In the genomic region with DNA sequence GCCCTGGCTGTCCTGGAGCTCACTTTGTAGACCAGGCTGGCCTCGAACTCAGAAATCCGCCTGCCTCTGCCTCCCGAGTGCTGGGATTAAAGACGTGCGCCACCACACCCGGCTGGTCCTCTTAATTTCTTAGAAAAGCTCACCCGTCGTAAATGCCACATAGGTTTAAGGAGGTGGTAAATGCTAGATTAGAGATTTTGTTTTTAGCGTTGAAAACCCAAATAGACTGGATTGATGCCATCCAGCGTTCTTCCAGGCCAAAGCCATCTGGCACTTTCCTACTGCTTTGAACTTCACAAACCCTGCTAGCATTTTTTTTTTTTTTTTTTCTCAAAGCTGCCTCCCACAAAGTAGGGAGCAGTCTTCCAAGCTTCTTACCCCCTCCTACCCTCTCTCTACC, we compare ENCODE assay signal across 8 mouse cellular contexts. TPM values are rescaled to one million over a fixed set of nuclear protein-coding genes. Genes with fewer than 3 reads are reported as not detected.
DNase-seq lines count a peak whose midpoint lies in the region; ATAC-seq and TF ChIP-seq lines count a peak whose summit lies in the region.

No protein-coding gene starts in this region.

- H3K9ac ChIP-seq in intestine, embryonic 14.5 days (ENCODE audit: low read length): no peak overlapping the region
- no peak overlapping the region for H3K9ac ChIP-seq in intestine, embryonic 16.5 days (ENCODE audit: low read depth, low read length)
- H3K9ac ChIP-seq in liver, embryonic 12.5 days: no peak overlapping the region

- no peak overlapping the region for H3K4me3 ChIP-seq in intestine, embryonic 14.5 days (ENCODE audit: low read depth, low read length)
- H3K4me3 ChIP-seq in intestine, embryonic 16.5 days (ENCODE audit: low read length): no peak overlapping the region
- peak overlapping the region; percentile 82 for H3K4me3 ChIP-seq in liver, embryonic 12.5 days
- H3K4me3 ChIP-seq in thymus, adult 2 months (ENCODE audit: control insufficient read depth, insufficient read depth, low read length): no peak overlapping the region

- no peaks in the 10 kb centered on the region for H3K9me3 ChIP-seq in intestine, embryonic 14.5 days (ENCODE audit: control insufficient read depth, low read length)
- no peaks in the 10 kb centered on the region for H3K9me3 ChIP-seq in intestine, embryonic 16.5 days (ENCODE audit: control insufficient read depth, low read length)
- H3K9me3 ChIP-seq in liver, embryonic 12.5 days (replicated peaks): no peaks in the 10 kb centered on the region

- no peak for TF ChIP-seq POLR2A in thymus, adult 2 months (IDR thresholded peaks at IDR 0.05; ENCODE audit: control insufficient read depth, extremely low read depth, insufficient read depth, low read length, poor library complexity)

- peaks cover 29% of the 10 kb centered on the region for H3K36me3 ChIP-seq in intestine, embryonic 14.5 days (ENCODE audit: control insufficient read depth, insufficient read depth, low read length)
- peaks cover 12% of the 10 kb centered on the region; the same call in 1 of the 2 replicates for H3K36me3 ChIP-seq in intestine, embryonic 16.5 days (ENCODE audit: control insufficient read depth, insufficient read depth, low read length)
- peaks cover 27% of the 10 kb centered on the region for H3K36me3 ChIP-seq in liver, embryonic 12.5 days
- peaks cover 14% of the 10 kb centered on the region; the same call in 1 of the 2 replicates for H3K36me3 ChIP-seq in thymus, adult 2 months (ENCODE audit: control insufficient read depth, insufficient read depth, low read length)

- no peak for ATAC-seq in intestine, embryonic 14.5 days (replicated peaks; ENCODE audit: low FRiP score, low TSS enrichment, low read depth)
- no peak for ATAC-seq in intestine, embryonic 16.5 days
- ATAC-seq in liver, embryonic 12.5 days: no peak

- no peak for DNase-seq in intestine, embryonic 14.5 days (ENCODE audit: low spot score)
- peak; percentile 21 for DNase-seq in adipocyte (ENCODE audit: low spot score)
- peak; percentile 57 to 61 for DNase-seq in cerebellum, postnatal 14 days
- DNase-seq in adrenal gland, postnatal 14 days: no peak
- DNase-seq in thymus, adult 2 months: no peak
- DNase-seq in right cerebral cortex, postnatal 4 days: no peak

- H3K4me1 ChIP-seq in intestine, embryonic 14.5 days (replicated peaks; ENCODE audit: control insufficient read depth, insufficient read depth, low read length): no peaks in the 10 kb centered on the region; the same call in 1 of the 2 replicates
- peaks cover 5% of the 10 kb centered on the region for H3K4me1 ChIP-seq in intestine, embryonic 16.5 days (ENCODE audit: control insufficient read depth, insufficient read depth, low read length)
- peaks cover 30% of the 10 kb centered on the region for H3K4me1 ChIP-seq in liver, embryonic 12.5 days
- H3K4me1 ChIP-seq in thymus, adult 2 months (replicated peaks; ENCODE audit: control insufficient read depth, insufficient read depth, low read length): peaks cover 3% of the 10 kb centered on the region

- no peaks in the 10 kb centered on the region for H3K27me3 ChIP-seq in intestine, embryonic 14.5 days (replicated peaks; ENCODE audit: control insufficient read depth, insufficient read depth, low read length)
- H3K27me3 ChIP-seq in intestine, embryonic 16.5 days (replicated peaks; ENCODE audit: control insufficient read depth, insufficient read depth, low read length): no peaks in the 10 kb centered on the region
- no peaks in the 10 kb centered on the region for H3K27me3 ChIP-seq in liver, embryonic 12.5 days (replicated peaks)
- H3K27me3 ChIP-seq in thymus, adult 2 months (ENCODE audit: control insufficient read depth, insufficient read depth, low read length): no peaks in the 10 kb centered on the region

- peak overlapping the region; percentile 71 for H3K4me2 ChIP-seq in intestine, embryonic 14.5 days (ENCODE audit: low read length)
- no peak overlapping the region for H3K4me2 ChIP-seq in intestine, embryonic 16.5 days (ENCODE audit: low read depth, low read length)
- peak overlapping the region; percentile 88 for H3K4me2 ChIP-seq in liver, embryonic 12.5 days

- 89% methylated on average over 10 of the region's 10 CpGs for WGBS in intestine, embryonic 14.5 days
- 88% methylated on average over 10 of the region's 10 CpGs for WGBS in intestine, embryonic 16.5 days
- 80% methylated on average over 10 of the region's 10 CpGs for WGBS in liver, embryonic 12.5 days (ENCODE audit: insufficient replicate concordance)
- WGBS in thymus, adult 2 months: 94% methylated on average over 10 of the region's 10 CpGs

- H3K27ac ChIP-seq in intestine, embryonic 14.5 days (ENCODE audit: low read depth): no peak overlapping the region
- H3K27ac ChIP-seq in intestine, embryonic 16.5 days (ENCODE audit: low read length): no peak overlapping the region
- 0 out of 2 replicates have a peak overlapping the region, but pooled peaks have one; percentile 92 for H3K27ac ChIP-seq in liver, embryonic 12.5 days
- no peak overlapping the region for H3K27ac ChIP-seq in thymus, adult 2 months (ENCODE audit: control insufficient read depth, insufficient read depth, low read length)

- TF ChIP-seq CTCF in thymus, adult 2 months (IDR thresholded peaks at IDR 0.05; ENCODE audit: borderline replicate concordance, control insufficient read depth, extremely low read depth, insufficient read depth, low read length, poor library complexity): no peak

RNA-seq across cellular contexts. Expression of gene Glrx2, which starts 24.4 kb away (rescaled TPM):
- polyA plus RNA-seq in intestine, embryonic 14.5 days (2014; fragmentation: Nextera tagmentation; extraction: Ambion mirVana): 57.6 and 63.7 TPM in 2 replicates
- 79.9 and 81.3 TPM in 2 replicates for polyA plus RNA-seq in intestine, embryonic 16.5 days (2015; fragmentation: Nextera tagmentation; extraction: Ambion mirVana)
- polyA plus RNA-seq in liver, embryonic 12.5 days (2016; fragmentation: Nextera tagmentation; extraction: Ambion mirVana): 80.1 and 82.5 TPM in 2 replicates
- 81.3 and 90.8 TPM in 2 replicates for total RNA-seq in adrenal gland, postnatal 14 days (2021)
- 20.9 and 28.3 TPM in 2 replicates for polyA plus RNA-seq in thymus, adult 2 months (2012; rRNA removed)

RNA-seq across cellular contexts. Expression of gene Trove2, which starts 36.3 kb away (rescaled TPM):
- 13.8 and 15.0 TPM in 2 replicates for polyA plus RNA-seq in intestine, embryonic 14.5 days (2014; fragmentation: Nextera tagmentation; extraction: Ambion mirVana)
- polyA plus RNA-seq in intestine, embryonic 16.5 days (2015; fragmentation: Nextera tagmentation; extraction: Ambion mirVana): 7.8 and 8.3 TPM in 2 replicates
- polyA plus RNA-seq in liver, embryonic 12.5 days (2016; fragmentation: Nextera tagmentation; extraction: Ambion mirVana): 4.1 and 4.6 TPM in 2 replicates
- total RNA-seq in adrenal gland, postnatal 14 days (2021): 11.0 and 12.6 TPM in 2 replicates
- 0.75 and 0.97 TPM in 2 replicates for polyA plus RNA-seq in thymus, adult 2 months (2012; rRNA removed)

RNA-seq across cellular contexts. Expression of gene Uchl5, which starts 36.5 kb away (rescaled TPM):
- polyA plus RNA-seq in intestine, embryonic 14.5 days (2014; fragmentation: Nextera tagmentation; extraction: Ambion mirVana): 75.3 and 81.8 TPM in 2 replicates
- 99.8 and 101 TPM in 2 replicates for polyA plus RNA-seq in intestine, embryonic 16.5 days (2015; fragmentation: Nextera tagmentation; extraction: Ambion mirVana)
- 117 and 128 TPM in 2 replicates for polyA plus RNA-seq in liver, embryonic 12.5 days (2016; fragmentation: Nextera tagmentation; extraction: Ambion mirVana)
- total RNA-seq in adrenal gland, postnatal 14 days (2021): 27.7 and 27.8 TPM in 2 replicates
- polyA plus RNA-seq in thymus, adult 2 months (2012; rRNA removed): 5.0 and 10.8 TPM in 2 replicates

RNA-seq across cellular contexts. Expression of gene Cdc73, which starts 37.9 kb away (rescaled TPM):
- 18.1 and 22.8 TPM in 2 replicates for polyA plus RNA-seq in intestine, embryonic 14.5 days (2014; fragmentation: Nextera tagmentation; extraction: Ambion mirVana)
- 7.5 and 8.6 TPM in 2 replicates for polyA plus RNA-seq in intestine, embryonic 16.5 days (2015; fragmentation: Nextera tagmentation; extraction: Ambion mirVana)
- 26.5 and 28.4 TPM in 2 replicates for polyA plus RNA-seq in liver, embryonic 12.5 days (2016; fragmentation: Nextera tagmentation; extraction: Ambion mirVana)
- total RNA-seq in adrenal gland, postnatal 14 days (2021): 85.7 and 90.8 TPM in 2 replicates
- polyA plus RNA-seq in thymus, adult 2 months (2012; rRNA removed): 2.7 and 3.6 TPM in 2 replicates

Comparison
In these comparisons a context has a peak if more than half of its experiments do, and no peak if none do; other contexts are left out.
1. DNase-seq: peak in adipocyte (single experiment) and cerebellum, postnatal 14 days (2 of 2); none in intestine, embryonic 14.5 days (single experiment), adrenal gland, postnatal 14 days (single experiment), thymus, adult 2 months (single experiment) and right cerebral cortex, postnatal 4 days (single experiment).